Mouse (Mus musculus) right cerebral cortex, postnatal 14 days (tissue): ENCODE results near the gene Gmds.

Experiments
- DNase-seq: peaks from one replicate; pipeline ENCODE4 v3.0.0; 2022

The Gmds gene

DNA sequence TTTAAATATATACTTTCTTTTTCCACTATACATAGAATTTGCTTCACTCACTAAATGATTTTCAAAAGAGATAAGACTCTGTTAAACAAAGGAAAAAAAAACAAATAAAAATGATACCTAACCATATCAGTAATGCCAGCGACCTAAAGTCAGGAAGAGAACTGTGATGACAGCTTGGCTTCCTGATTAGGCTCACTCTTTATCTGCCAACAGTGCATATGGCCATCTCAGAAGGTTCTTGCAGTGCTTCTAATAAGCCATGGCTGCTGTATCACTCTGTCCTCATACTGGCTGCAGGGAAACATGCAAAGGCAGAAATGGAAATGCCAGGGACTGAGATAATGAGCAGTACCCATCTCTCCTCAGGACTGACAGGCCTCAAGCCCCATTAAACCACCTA is 192.6 kb downstream of the Gmds start:
- no peak for DNase-seq

DNA sequence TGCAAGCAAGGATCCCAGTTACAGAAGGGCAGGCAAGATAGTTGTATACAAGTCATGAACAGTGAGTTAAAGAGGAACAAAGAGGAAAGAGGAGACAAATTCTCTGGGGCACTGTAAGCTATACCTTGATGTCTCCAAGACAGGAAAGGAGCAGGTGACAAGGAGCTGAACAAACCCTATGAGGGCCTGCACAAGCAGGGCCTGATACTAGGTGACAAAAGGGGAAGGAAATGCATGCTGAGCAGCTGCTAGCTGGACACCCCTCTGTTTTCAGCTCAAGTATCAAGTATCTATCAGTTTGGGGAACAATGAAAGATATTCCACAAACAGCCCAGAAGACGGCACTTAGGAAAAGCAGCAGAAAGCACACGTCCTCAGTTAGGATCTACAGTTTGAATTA is 193.4 kb downstream of the Gmds start:
- no peak for DNase-seq

- DNase-seq: no peak
Measured at GRCm38 (mm10) chr13:32143651-32144050, 194.9 kb downstream of the Gmds start.

- no peak for DNase-seq
Measured at GRCm38 (mm10) chr13:32134663-32135273, 203.8 kb downstream of the Gmds start.

- no peak for DNase-seq
Measured at GRCm38 (mm10) chr13:32129970-32130369, 208.6 kb downstream of the Gmds start.

DNA sequence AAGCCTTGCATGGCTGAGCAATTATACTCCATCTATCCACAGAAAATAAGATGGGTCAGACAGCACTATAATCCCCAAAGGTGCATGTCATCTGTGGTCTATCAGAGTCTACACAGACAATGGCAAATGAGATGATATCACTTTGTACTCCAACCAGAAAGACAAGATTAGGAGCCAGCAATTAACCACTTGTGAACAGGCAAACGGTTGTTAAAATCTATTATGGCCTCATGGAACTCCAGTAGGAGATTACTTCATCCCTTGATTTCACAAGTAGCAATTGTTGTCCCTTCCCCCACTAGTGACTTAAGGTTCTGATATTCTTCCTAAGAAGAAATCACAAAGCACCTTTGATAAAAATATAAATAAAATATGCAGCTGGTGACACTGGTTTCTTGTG is 220.2 kb downstream of the Gmds start:
- no peak for DNase-seq

GRCm38 (mm10) chr13:32115468-32115867 is 223.1 kb downstream of the Gmds start:
- DNase-seq: no peak

DNA sequence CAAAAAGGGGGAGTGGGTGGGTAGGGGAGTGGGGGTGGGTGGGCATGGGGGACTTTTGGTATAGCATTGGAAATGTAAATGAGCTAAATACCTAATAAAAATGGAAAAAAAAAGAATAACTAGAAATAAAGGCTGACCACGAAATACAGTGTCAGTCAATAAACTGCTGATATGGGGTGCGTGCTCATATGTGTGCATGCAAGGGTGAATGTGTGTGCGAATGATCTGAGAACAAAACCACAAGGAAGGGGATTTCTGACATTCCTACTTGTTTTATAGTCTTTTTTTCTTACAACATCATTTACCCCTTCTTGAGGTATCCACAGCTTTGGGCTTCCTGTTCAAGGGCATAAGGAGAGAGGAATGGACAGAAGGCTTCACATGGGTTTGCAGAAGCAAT is 224.7 kb downstream of the Gmds start:
- no peak for DNase-seq

- DNase-seq: no peak
Measured at GRCm38 (mm10) chr13:32088303-32088977, 250.1 kb downstream of the Gmds start.

GRCm38 (mm10) chr13:32080520-32081249 is 257.9 kb downstream of the Gmds start:
- no peak for DNase-seq

DNA sequence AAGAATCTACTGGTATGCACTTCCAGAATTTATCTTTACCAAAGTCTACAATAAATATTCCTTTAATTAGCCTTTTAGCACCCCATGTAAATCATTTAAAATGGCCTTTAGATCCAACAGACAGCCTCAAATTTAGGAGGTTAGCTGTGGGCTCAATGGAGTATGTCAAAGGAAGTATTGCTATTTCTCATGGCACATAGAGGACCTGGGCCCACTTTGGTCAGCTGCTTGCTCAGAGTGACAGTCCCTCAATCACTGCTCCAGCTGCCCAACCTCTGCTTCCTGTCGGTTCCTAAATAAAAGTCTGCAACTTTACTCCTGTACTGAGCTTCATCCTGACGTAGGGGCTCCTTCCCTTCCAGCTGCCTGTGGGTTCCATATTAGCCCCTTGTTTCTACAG is 264.9 kb downstream of the Gmds start:
- DNase-seq: no peak

DNA sequence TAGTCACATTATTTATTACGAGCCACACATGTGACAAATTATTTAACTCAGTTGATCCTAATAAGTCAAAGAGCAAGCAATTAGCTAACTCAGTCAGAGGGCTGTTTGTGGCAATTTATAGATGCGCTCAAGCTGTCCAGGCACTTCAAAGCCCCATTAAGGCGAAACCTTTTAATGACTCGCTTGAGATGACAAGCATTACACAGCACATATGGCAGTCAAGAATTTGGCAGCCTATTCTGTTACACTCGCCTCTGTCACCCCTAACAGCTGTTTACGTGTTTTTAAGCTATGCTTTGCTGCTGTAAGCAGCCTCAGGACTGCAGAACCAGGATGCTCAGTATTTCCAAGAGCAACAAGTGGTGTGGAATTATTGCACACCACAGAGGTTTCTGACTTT is 283.2 kb downstream of the Gmds start:
- DNase-seq: no peak

DNA sequence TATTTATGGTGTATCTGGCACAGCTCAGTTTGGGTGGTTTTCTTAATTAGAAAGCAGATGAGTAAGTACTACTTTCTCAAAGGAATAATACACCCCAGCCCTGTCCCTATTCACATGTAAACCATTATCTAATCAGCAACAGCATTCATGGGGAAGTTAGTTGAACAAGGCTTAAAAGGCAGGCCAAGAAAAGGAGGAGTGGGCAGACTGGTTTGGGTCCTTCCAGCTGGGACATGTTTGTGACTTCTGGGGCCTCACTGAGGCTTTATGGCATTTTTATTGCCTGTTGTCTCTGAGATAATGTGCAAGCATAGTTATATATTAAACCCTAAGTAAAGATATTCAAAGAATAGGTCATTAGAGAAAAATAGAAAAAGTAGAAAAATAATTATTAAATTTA is 285.0 kb downstream of the Gmds start:
- DNase-seq: no peak

DNA sequence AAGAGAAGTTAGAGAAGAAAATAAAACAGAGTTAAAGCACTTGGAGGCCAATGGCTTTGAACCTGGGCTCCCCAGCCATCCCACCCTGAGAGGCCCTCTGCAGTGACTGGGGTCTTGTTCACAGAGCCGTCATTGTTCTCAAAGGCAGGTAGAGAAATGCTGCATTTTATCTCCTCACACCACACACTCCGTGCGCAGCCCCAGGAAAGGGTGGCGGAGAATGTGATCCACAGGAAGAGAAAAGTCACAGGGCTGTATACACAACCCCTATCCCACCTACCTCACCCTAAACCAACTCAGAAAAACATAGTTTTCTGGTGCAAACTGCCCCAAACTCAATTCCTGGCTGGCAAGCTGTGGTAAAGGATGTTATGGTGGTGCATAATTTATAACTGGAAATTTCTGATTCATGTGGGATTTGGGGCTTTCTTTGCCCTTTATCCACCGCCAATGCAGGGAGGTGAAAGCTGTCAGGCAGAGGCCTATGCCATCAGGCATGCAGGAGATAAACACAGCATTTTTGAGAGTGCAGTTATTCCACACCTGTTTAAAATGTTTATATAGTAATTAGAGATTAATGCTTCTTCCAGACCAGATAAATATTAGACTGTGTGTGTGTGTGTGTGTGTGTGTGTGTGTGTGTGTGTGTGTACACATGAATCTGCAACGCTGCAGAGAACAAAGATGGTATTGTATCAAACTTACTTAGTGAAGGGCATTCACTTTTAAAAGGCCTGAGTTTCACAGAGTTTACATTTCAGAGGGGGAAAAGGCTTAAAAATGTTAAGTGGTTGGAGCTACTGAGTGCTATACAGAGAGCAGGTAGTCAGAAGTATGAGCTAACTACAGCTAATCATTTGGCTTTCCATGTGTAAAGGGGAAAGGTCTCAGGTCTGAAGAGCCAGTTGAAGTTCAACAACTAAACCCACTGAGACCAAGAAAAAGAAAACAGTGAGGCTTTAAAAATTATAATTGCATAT is 290.3 kb downstream of the Gmds start:
- DNase-seq: no peak

DNA sequence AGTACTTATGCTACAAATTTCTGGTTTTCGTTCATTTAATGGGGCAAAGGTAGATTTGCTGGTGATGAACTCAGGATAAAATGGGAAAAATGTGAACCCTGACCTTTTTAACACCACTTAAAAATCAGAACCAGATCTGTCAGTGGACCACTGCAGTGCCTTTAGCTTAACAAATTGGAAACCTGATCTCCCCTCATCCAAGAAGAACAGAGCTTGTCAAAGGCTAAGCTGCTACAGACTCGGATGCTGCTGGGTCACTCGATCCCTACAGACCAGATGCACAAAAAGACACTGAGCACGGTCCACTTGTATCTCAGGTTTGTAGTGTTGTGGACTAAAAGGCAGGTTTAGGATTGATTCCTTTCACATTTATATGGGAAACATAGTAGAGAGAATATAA is 291.6 kb downstream of the Gmds start:
- no peak for DNase-seq

DNA sequence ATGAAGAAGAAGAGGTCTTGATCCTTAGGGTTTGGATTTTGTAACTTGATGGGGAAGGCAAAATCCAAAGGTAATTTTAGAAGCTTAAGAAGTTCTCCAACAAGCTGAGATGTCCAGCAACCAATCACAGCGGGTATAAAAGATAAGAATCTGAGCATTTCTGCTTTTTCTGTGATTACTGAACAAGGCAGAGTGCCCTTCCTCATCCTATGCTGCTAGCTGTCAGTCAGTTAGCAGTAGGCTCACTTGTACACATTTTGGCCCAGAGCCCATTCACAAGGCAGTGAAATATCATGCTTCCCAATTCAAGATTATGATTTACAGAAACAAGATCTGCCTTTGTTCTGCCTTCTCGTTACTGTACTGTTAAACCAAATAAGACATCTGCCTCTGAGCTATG is 295.8 kb downstream of the Gmds start:
- no peak for DNase-seq

GRCm38 (mm10) chr13:32040822-32041221 is 297.7 kb downstream of the Gmds start:
- DNase-seq: no peak

DNA sequence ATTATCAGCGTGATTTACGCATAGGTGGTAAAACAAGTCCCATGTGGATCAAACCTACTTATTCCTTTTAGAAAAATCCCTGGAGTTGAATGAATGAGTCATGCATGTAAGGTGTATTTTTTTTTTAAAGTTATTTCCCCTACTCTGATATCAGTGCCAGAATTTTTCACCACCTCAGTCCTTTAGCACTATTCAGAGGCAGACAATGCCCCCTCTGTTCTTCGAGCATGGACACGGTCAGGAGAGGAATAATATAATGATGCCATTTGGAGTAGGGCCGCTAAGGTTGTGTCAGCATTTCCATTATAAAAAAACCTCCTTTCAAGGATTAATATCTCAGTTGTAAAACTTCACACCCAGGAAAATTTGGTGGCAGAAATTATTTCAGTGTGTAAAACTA is 301.6 kb downstream of the Gmds start:
- no peak for DNase-seq

- DNase-seq: no peak
Measured at GRCm38 (mm10) chr13:32034799-32035448, 303.6 kb downstream of the Gmds start.

GRCm38 (mm10) chr13:32034139-32034538 is 304.4 kb downstream of the Gmds start:
- no peak for DNase-seq

DNA sequence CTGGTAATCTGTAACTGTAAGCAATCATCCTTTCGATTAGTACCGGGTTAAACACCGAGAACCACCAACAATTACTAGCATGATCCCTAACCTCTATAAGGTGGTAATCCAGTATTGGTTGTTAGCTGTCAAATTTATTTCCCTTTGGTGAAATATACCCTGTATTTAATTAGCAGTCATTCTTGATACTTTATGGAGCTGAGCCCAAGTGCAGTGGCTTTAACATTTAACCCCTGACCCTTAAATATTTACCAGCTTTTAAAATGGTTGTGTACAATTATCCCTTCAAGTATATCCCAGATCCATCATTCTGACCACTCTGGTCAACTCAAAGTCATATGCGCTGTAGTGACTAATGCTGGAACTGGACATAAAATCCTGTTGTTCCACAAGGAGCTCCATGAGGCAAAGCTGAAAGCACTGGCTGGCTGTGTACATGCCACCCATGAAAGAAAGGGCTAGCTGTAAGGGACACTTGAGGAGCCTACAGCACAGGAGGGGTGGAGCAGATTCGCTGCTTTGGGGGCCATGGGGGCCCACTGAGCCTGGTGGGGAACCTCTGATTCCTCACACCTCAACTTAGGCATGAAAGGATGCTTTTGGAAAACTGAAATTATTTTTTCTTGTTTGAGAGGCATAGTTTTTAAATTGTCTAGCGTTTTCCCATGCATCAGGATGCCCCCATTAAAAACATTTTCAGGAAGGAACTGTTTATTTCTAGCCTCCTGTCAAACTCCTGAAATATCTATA is 312.1 kb downstream of the Gmds start:
- no peak for DNase-seq

- no peak for DNase-seq
Measured at GRCm38 (mm10) chr13:32024822-32025221, 313.7 kb downstream of the Gmds start.
